Mouse (Mus musculus): Measurements from ENCODE around the gene AI837181. TPM values are rescaled to one million over a fixed set of nuclear protein-coding genes. Genes with fewer than 3 reads are reported as not detected.
"Not testable (repeated sequence)": the region's sequence is repeated elsewhere in the genome, so short reads cannot be mapped to it uniquely, and the experiment has no call there.

The AI837181 gene
- polyA plus RNA-seq, 2 experiments = 57.1 to 97.5 TPM

- 61% methylated on average over 4 of the region's 4 CpGs for WGBS
- ATAC-seq (ENCODE audit: low FRiP score, low read depth) = no peak
- H3K27me3 ChIP-seq (ENCODE audit: control insufficient read depth, insufficient read depth, low read length) = no peaks in the 10 kb centered on the region
Measured at GRCm38 (mm10) chr19:5395371-5395770, 29.6 kb upstream of the AI837181 start.

GRCm38 (mm10) chr19:5401073-5401472, 23.9 kb upstream of the AI837181 start:
- H3K36me3 ChIP-seq (ENCODE audit: control insufficient read depth, insufficient read depth, low read length); H3K9ac ChIP-seq (ENCODE audit: low read depth, low read length, severe bottlenecking); H3K4me3 ChIP-seq (replicated peaks; ENCODE audit: low read length); H3K27me3 ChIP-seq (ENCODE audit: control insufficient read depth, insufficient read depth, low read length); H3K27ac ChIP-seq (replicated peaks; ENCODE audit: low read depth, low read length); DNase-seq (ENCODE audit: low spot score); H3K9me3 ChIP-seq (ENCODE audit: control insufficient read depth, low read length); H3K4me1 ChIP-seq (ENCODE audit: control insufficient read depth, insufficient read depth, low read length); H3K4me2 ChIP-seq (replicated peaks; ENCODE audit: low read depth, low read length, severe bottlenecking); ATAC-seq (ENCODE audit: low FRiP score, low read depth): not testable (repeated sequence)
- 72% methylated on average over 4 of the region's 4 CpGs for WGBS

More at GRCm38 (mm10) chr19:5395371-5395770, 29.6 kb upstream of the AI837181 start:
- TF ChIP-seq POLR2A (IDR thresholded peaks at IDR 0.05; ENCODE audit: borderline replicate concordance, extremely low read depth, insufficient read depth, insufficient read length) = no peak
- Histone ChIP-seq H3K4me2 (replicated peaks; ENCODE audit: low read depth, low read length, severe bottlenecking) (no peak overlapping the region), H3K4me3 (replicated peaks; ENCODE audit: low read length) (no peak overlapping the region), H3K4me1 (ENCODE audit: control insufficient read depth, insufficient read depth, low read length) (0 out of 2 replicates have a peak, but pooled peaks cover 2% of the 10 kb centered on the region), H3K27ac (replicated peaks; ENCODE audit: low read depth, low read length) (no peak overlapping the region), H3K9ac (ENCODE audit: low read depth, low read length, severe bottlenecking) (no peak overlapping the region), H3K36me3 (ENCODE audit: control insufficient read depth, insufficient read depth, low read length) (no peaks in the 10 kb centered on the region), H3K9me3 (ENCODE audit: control insufficient read depth, low read length) (no peaks in the 10 kb centered on the region)
- DNase-seq (ENCODE audit: low spot score) = no peak

- no peaks in the 10 kb centered on the region for H3K4me1 ChIP-seq (ENCODE audit: control insufficient read depth, insufficient read depth, low read length)
- ATAC-seq (ENCODE audit: low FRiP score, low read depth) (no peak), DNase-seq (ENCODE audit: low spot score) (no peak)
- H3K9me3 ChIP-seq (ENCODE audit: control insufficient read depth, low read length) = no peaks in the 10 kb centered on the region
- WGBS = 60% methylated on average over 8 of the region's 8 CpGs
- TF ChIP-seq POLR2A (IDR thresholded peaks at IDR 0.05; ENCODE audit: borderline replicate concordance, extremely low read depth, insufficient read depth, insufficient read length) = no peak
- no peaks in the 10 kb centered on the region for H3K36me3 ChIP-seq (ENCODE audit: control insufficient read depth, insufficient read depth, low read length)
- no peak within 1 kb of the TSS for H3K9ac ChIP-seq (ENCODE audit: low read depth, low read length, severe bottlenecking)
- no peak within 1 kb of the TSS for H3K27ac ChIP-seq (replicated peaks; ENCODE audit: low read depth, low read length)
- no peak within 1 kb of the TSS for H3K4me2 ChIP-seq (replicated peaks; ENCODE audit: low read depth, low read length, severe bottlenecking)
- no peak within 1 kb of the TSS for H3K4me3 ChIP-seq (replicated peaks; ENCODE audit: low read length)
- no peaks in the 10 kb centered on the region for H3K27me3 ChIP-seq (ENCODE audit: control insufficient read depth, insufficient read depth, low read length)
Measured at GRCm38 (mm10) chr19:5402293-5402692, 22.7 kb upstream of the AI837181 start, which contains the start of gene Tsga10ip. Gene Tsga10ip (minus strand): TSS chr19:5402526.

DNA sequence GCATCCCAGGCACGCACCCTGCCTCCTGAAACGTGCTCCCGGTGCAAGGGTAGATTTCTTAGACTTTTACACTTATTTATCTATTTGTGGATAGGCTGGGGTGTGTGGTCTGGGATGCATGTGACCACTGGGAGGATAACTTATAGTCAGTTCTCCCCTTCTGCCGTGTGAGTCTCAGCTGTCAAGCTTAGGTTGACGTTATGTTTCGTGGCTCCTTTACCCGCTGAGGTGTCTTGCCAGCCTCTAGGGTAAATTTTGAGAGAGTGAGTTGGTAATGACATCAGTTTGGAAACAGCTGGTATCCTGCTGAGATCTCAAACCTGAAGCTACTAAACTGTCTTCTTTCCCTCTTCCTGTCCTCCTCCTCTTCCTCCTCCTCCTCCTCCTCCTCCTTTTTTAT, 19.0 kb upstream of the AI837181 start:
- Histone ChIP-seq H3K4me1 (ENCODE audit: control insufficient read depth, insufficient read depth, low read length) (peaks cover 7% of the 10 kb centered on the region; the same call in 1 of the 2 replicates), H3K4me2 (replicated peaks; ENCODE audit: low read depth, low read length, severe bottlenecking) (peak overlapping the region; percentile 57), H3K9me3 (ENCODE audit: control insufficient read depth, low read length) (no peaks in the 10 kb centered on the region), H3K4me3 (replicated peaks; ENCODE audit: low read length) (peak overlapping the region; percentile 35), H3K27ac (replicated peaks; ENCODE audit: low read depth, low read length) (peak overlapping the region; percentile 59), H3K36me3 (ENCODE audit: control insufficient read depth, insufficient read depth, low read length) (no peaks in the 10 kb centered on the region), H3K27me3 (ENCODE audit: control insufficient read depth, insufficient read depth, low read length) (no peaks in the 10 kb centered on the region), H3K9ac (ENCODE audit: low read depth, low read length, severe bottlenecking) (peak overlapping the region; percentile 43; the same call in 1 of the 2 replicates)
- DNase-seq (ENCODE audit: low spot score) = no peak
- ATAC-seq (ENCODE audit: low FRiP score, low read depth) = no peak
- no peak for TF ChIP-seq POLR2A (IDR thresholded peaks at IDR 0.05; ENCODE audit: borderline replicate concordance, extremely low read depth, insufficient read depth, insufficient read length)
- 14% methylated on average over 7 of the region's 7 CpGs for WGBS

DNA sequence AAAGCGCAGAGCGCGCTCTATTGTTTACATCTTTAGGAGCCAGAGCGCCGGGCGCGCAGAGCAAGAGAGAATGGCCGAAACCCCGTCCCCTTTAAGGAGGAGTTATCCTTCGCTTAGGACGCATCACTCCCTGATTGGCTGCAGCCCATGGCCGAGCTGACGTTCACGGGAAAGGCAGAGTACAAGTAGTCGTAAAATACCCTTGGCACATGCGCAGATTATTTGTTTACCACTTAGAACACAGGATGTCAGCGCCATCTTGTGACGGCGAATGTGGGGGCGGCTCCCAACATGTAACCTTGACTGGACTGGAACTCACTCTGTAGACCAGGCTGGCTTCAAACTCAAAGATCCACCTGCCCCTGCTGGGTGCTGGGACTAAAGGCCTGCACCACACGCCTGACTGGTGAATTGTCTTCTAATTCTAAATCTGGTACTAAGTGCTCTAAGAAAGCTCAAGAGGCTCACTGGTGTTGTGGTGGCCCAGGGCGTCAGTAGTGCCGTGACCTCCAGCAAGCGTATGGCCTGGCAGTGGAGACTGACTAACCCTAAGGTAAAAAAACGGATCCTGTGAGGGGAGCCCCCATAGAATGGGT, 18.3 kb upstream of the AI837181 start:
- Histone ChIP-seq H3K4me2 (replicated peaks; ENCODE audit: low read depth, low read length, severe bottlenecking) (peak overlapping the region; percentile 79), H3K4me3 (replicated peaks; ENCODE audit: low read length) (peak overlapping the region; percentile 60), H3K27ac (replicated peaks; ENCODE audit: low read depth, low read length) (peak overlapping the region; percentile 94), H3K9ac (ENCODE audit: low read depth, low read length, severe bottlenecking) (peak overlapping the region; percentile 77)
- H3K27me3 ChIP-seq (ENCODE audit: control insufficient read depth, insufficient read depth, low read length); H3K36me3 ChIP-seq (ENCODE audit: control insufficient read depth, insufficient read depth, low read length); H3K9me3 ChIP-seq (ENCODE audit: control insufficient read depth, low read length); H3K4me1 ChIP-seq (ENCODE audit: control insufficient read depth, insufficient read depth, low read length): not testable (repeated sequence)
- 5% methylated on average over 17 of the region's 25 CpGs for WGBS
- DNase-seq (ENCODE audit: low spot score) (peak; percentile 36), ATAC-seq (ENCODE audit: low FRiP score, low read depth) (peak; percentile 78)
